Mouse (Mus musculus): ENCODE measurements around the gene Arsk. TPM values are rescaled to one million over a fixed set of nuclear protein-coding genes. Genes with fewer than 3 reads are reported as not detected.
A peak's percentile ranks its signal among the peaks of the same experiment; 100 is the strongest.

Arsk gene
- polyA plus RNA-seq, 1 experiment = 7.2 TPM

GRCm38 (mm10) chr13:76024588-76024987 is 73.9 kb downstream of the Arsk start:
- DNase-seq (ENCODE audit: low read depth) = no peak

- no peak for DNase-seq (ENCODE audit: low read depth)
Measured at GRCm38 (mm10) chr13:76021782-76022181, 76.7 kb downstream of the Arsk start.

- DNase-seq (ENCODE audit: low read depth) = no peak
Measured at GRCm38 (mm10) chr13:76018844-76019400, 79.5 kb downstream of the Arsk start.

GRCm38 (mm10) chr13:76017974-76018843 is 80.3 kb downstream of the Arsk start, which contains the start of gene Rfesd:
Gene Rfesd (minus strand): TSS chr13:76018719.
- DNase-seq (ENCODE audit: low read depth) = peak; percentile 62

GRCm38 (mm10) chr13:76017465-76017864 is 81.0 kb downstream of the Arsk start:
- no peak for DNase-seq (ENCODE audit: low read depth)

GRCm38 (mm10) chr13:76014511-76014910 is 83.9 kb downstream of the Arsk start:
- DNase-seq (ENCODE audit: low read depth) = no peak

Other genes with a start within 250 kb of the Arsk start
- 10.8 and 12.5 TPM in 2 replicates for gene Rhobtb3, start 154.7 kb downstream of the Arsk start, polyA plus RNA-seq (2012; rRNA removed)
- 0.45 and 0.60 TPM in 2 replicates for gene Spata9, start 131.5 kb downstream of the Arsk start, polyA plus RNA-seq (2012; rRNA removed)
- 9.7 and 11.3 TPM in 2 replicates for gene Rfesd, start 79.9 kb downstream of the Arsk start, polyA plus RNA-seq (2012; rRNA removed)
- gene Gpr150, start 41.7 kb downstream of the Arsk start, polyA plus RNA-seq (2012; rRNA removed) = 0.15 TPM in 1 of 2 replicates, not detected in the other
- gene Ttc37, start 74 bp upstream of the Arsk start, polyA plus RNA-seq (2012; rRNA removed) = 7.2 and 9.3 TPM in 2 replicates
- gene Fam81b, start 206.4 kb upstream of the Arsk start, polyA plus RNA-seq (2012; rRNA removed) = 0.05 and 0.13 TPM in 2 replicates

Measured in gonadal fat pad, adult 2 months (tissue).